Mouse (Mus musculus) midbrain, embryonic 13.5 days (tissue): ENCODE measurements around the gene Pycr2. TPM values are rescaled to one million over a fixed set of nuclear protein-coding genes. Genes with fewer than 3 reads are reported as not detected.
A peak's percentile ranks its signal among the peaks of the same experiment; 100 is the strongest.
"Not testable (repeated sequence)": the region's sequence is repeated elsewhere in the genome, so short reads cannot be mapped to it uniquely, and the experiment has no call there.

Source experiments
- ATAC-seq: fragments of 200-750 bp; cut with Nextera tagmentation; 2 replicates; pipeline ENCODE4 v1.8.0; 2017; ENCODE audit warnings: mild to moderate bottlenecking, moderate TSS enrichment, moderate library complexity
- H3K27ac ChIP-seq: fragments of 300-500 bp; sonication (generic); 2 replicates; pipeline ENCODE4 v1.5.1; 2015; ENCODE audit warnings: inconsistent platforms, mild to moderate bottlenecking, moderate library complexity
- H3K27me3 ChIP-seq: fragments of 300-500 bp; sonication (generic); 2 replicates; pipeline ENCODE4 v1.6.1; 2015; ENCODE audit warnings: mild to moderate bottlenecking, inconsistent platforms
- H3K36me3 ChIP-seq: fragments of 300-500 bp; sonication (generic); 2 replicates; pipeline ENCODE4 v1.6.1; 2015; ENCODE audit warnings: mild to moderate bottlenecking, inconsistent platforms
- H3K4me1 ChIP-seq: fragments of 300-500 bp; sonication (generic); replicated peaks from 2 replicates; pipeline ENCODE4 v1.6.1; 2015; ENCODE audit warnings: inconsistent platforms
- H3K4me2 ChIP-seq: fragments of 300-500 bp; sonication (generic); replicated peaks from 2 replicates; pipeline ENCODE4 v1.6.1; 2015; ENCODE audit warnings: moderate library complexity, mild to moderate bottlenecking, inconsistent platforms
- H3K4me3 ChIP-seq: fragments of 300-500 bp; sonication (generic); replicated peaks from 2 replicates; pipeline ENCODE4 v1.5.1; 2015; ENCODE audit warnings: mild to moderate bottlenecking, inconsistent platforms
- H3K9ac ChIP-seq: fragments of 300-500 bp; sonication (generic); replicated peaks from 2 replicates; pipeline ENCODE4 v1.6.1; 2015; ENCODE audit warnings: mild to moderate bottlenecking, inconsistent platforms
- H3K9me3 ChIP-seq: fragments of 300-500 bp; sonication (generic); 2 replicates; pipeline ENCODE4 v1.6.1; 2016; ENCODE audit warnings: mild to moderate bottlenecking, inconsistent platforms
- WGBS: fragments of 180-500 bp; shearing (Covaris S2); methylation state at CpG from one replicate; pipeline ENCODE4 v1.1.7; 2015; 5-methylcytosine and 5-hydroxymethylcytosine counted together
- polyA plus RNA-seq: library from polyadenylated mRNA; unstranded; fragments of >200 nt; fragmentation: Nextera tagmentation; extraction: Ambion mirVana; gene quantifications from 2 replicates; pipeline ENCODE4 v1.2.1, GENCODE M21; 2015

Pycr2 gene
- polyA plus RNA-seq, 1 experiment from 2014 or later = 83.1 TPM

DNA sequence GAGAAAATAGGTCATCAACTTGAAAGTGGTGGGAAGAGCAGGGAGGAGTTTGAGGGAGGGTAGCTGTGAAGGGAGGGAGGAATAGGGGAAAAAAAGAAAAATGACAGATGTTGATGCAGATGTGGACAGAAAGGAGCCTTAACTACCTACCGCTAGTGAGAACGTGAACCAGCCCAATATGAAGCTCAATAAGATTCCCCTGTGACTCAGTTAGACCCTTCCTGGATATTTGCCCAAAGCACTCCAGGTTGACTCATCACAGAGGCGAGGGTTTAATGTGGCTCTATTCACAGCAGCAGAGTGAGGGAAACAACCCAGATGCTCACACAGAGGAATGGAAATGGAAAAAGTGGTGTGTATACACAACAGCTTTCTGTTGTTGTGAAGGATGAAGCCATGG, 27.0 kb downstream of the Pycr2 start:
- H3K4me1 ChIP-seq = peaks cover 8% of the 10 kb centered on the region
- H3K27me3 ChIP-seq = peaks cover 30% of the 10 kb centered on the region
- no peaks in the 10 kb centered on the region for H3K36me3 ChIP-seq
- WGBS = 73% methylated on average over 3 of the region's 3 CpGs
- no peak overlapping the region for H3K9ac ChIP-seq
- no peak overlapping the region for H3K27ac ChIP-seq
- no peak overlapping the region for H3K4me2 ChIP-seq
- no peaks in the 10 kb centered on the region for H3K9me3 ChIP-seq
- no peak overlapping the region for H3K4me3 ChIP-seq
- no peak for ATAC-seq

DNA sequence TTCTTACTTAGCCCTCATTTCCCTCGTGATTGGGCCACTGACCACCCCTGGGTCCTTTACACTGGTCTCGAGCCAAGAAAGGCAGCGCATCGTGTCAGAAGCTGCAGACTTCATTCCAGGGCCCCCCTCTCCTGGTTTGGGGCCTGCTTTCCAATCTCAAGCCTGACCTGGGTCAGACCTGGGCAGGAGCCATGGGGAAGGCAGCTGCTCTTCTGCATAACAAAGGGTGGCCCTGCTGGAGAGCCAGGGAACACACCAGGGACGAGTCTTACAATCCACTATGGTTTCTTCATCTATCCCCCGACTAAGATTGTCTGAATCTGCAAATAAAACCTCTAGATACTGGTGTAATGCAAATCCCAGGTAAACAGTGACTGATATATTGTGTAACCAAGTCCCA, 29.6 kb downstream of the Pycr2 start:
- Histone ChIP-seq H3K4me2 (no peak overlapping the region), H3K27ac (no peak overlapping the region), H3K4me3 (no peak overlapping the region), H3K4me1 (peaks cover 13% of the 10 kb centered on the region), H3K36me3 (no peaks in the 10 kb centered on the region), H3K9ac (no peak overlapping the region), H3K27me3 (peaks cover 50% of the 10 kb centered on the region), H3K9me3 (no peaks in the 10 kb centered on the region)
- ATAC-seq = no peak
- 9% methylated on average over 6 of the region's 6 CpGs for WGBS

DNA sequence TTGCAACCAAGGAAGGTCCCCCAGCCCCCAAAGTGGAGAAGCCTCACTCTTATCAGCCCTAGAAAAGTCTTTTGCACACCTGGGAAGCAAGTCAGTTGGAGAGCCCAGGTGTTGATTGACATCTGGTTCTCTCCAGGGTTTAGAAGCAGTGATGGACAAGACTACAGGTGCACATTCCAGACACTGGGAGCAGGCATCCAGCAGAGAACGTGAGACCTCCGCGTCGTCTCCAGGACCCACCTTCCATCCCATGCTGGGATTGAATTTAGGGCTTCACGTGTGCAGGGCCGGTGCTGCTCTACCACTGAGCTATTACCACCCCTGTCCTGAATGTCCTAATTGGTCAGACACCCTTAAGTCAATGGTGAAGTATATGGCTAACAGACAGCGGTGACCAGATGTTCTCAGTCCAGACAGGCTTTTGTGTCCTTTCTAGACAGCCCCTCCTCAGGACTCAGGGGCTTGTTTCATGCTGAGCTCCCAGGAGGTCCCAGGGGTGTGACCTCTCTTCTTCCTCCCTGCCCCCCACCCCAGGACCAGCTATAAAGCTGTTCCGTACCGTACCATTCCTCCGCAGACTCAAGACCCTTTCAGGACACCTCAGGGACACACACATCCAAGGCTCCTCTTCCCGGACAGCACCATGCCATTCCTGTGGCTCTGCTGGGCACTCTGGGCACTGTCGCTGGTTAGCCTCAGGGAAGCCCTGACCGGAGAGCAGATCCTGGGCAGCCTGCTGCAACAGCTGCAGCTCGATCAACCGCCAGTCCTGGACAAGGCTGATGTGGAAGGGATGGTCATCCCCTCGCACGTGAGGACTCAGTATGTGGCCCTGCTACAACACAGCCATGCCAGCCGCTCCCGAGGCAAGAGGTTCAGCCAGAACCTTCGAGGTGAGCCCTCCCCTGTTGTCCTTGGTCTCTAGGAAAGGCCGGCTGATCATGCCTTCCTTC, 30.6 kb downstream of the Pycr2 start, which contains the start of gene Lefty1:
TSS of gene Lefty1 (plus strand) at position 556 of the 953 bp plus-strand sequence.
- H3K9ac ChIP-seq = 0 out of 2 replicates have a peak within 1 kb of the TSS, but pooled peaks have one; percentile 23
- peaks cover 51% of the 10 kb centered on the region for H3K27me3 ChIP-seq
- no peaks in the 10 kb centered on the region for H3K9me3 ChIP-seq
- H3K4me2 ChIP-seq = no peak within 1 kb of the TSS
- no peak within 1 kb of the TSS for H3K27ac ChIP-seq
- no peak for ATAC-seq
- H3K4me3 ChIP-seq = no peak within 1 kb of the TSS
- 14% methylated on average over 21 of the region's 21 CpGs for WGBS
- H3K36me3 ChIP-seq = no peaks in the 10 kb centered on the region
- H3K4me1 ChIP-seq = peaks cover 13% of the 10 kb centered on the region

DNA sequence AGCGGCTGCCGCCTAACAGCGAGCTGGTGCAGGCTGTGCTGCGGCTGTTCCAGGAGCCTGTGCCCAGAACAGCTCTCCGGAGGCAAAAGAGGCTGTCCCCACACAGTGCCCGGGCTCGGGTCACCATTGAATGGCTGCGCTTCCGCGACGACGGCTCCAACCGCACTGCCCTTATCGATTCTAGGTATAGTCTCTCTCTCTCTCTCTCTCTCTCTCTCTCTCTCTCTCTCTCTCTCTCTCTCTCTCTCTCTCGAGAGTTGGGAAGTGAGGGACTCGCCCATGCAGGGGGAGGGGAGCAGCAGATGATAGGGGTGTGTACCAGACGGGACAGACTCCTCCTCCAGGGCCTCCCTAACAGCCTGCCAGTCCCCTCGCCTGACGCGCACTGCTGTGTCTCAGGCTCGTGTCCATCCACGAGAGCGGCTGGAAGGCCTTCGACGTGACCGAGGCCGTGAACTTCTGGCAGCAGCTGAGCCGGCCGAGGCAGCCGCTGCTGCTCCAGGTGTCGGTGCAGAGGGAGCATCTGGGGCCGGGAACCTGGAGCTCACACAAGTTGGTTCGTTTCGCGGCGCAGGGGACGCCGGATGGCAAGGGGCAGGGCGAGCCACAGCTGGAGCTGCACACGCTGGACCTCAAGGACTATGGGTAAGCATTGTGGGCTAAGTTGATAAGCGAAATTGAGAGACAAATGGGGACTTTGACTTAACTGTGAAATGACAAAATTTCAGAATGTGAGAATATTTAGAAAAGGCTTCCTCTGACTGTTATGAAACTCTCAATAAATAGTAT, 32.7 kb downstream of the Pycr2 start:
- ATAC-seq = 0 out of 2 replicates have a peak, but pooled peaks have one; percentile 66
- peaks cover 17% of the 10 kb centered on the region for H3K4me1 ChIP-seq
- 2% methylated on average over 41 of the region's 41 CpGs for WGBS
- H3K4me2 ChIP-seq = peak overlapping the region; percentile 45
- H3K9ac ChIP-seq, H3K9me3 ChIP-seq, H3K36me3 ChIP-seq, H3K27ac ChIP-seq: not testable (repeated sequence)
- peak overlapping the region; percentile 22 for H3K4me3 ChIP-seq
- peaks cover 71% of the 10 kb centered on the region for H3K27me3 ChIP-seq

DNA sequence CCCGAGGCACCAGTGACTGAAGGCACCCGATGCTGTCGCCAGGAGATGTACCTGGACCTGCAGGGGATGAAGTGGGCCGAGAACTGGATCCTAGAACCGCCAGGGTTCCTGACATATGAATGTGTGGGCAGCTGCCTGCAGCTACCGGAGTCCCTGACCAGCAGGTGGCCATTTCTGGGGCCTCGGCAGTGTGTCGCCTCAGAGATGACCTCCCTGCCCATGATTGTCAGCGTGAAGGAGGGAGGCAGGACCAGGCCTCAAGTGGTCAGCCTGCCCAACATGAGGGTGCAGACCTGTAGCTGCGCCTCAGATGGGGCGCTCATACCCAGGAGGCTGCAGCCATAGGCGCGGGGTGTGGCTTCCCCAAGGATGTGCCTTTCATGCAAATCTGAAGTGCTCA, 33.5 kb downstream of the Pycr2 start:
- H3K9ac ChIP-seq, H3K27ac ChIP-seq, ATAC-seq, H3K9me3 ChIP-seq, H3K4me3 ChIP-seq, H3K4me2 ChIP-seq, H3K36me3 ChIP-seq: not testable (repeated sequence)
- Histone ChIP-seq H3K27me3 (peaks cover 79% of the 10 kb centered on the region), H3K4me1 (peaks cover 25% of the 10 kb centered on the region)
- WGBS = 22% methylated on average over 13 of the region's 13 CpGs

DNA sequence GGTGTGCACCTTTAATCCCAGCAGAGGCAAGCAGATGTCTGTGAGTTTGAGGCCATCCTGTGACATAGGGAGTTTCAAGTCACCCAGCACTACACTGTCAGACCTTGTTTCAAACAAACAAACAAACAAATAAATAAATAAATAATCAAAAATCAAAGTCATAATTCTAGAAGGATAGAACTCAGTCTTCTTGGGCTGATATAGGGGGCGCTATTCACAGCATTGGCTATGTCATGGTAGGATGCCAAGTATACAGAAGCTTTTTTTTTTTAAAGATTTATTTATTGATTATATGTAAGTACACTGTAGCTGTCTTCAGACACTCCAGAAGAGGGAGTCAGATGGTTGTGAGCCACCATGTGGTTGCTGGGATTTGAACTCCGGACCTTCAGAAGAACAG, 34.7 kb downstream of the Pycr2 start:
- H3K4me3 ChIP-seq, H3K4me2 ChIP-seq, H3K9me3 ChIP-seq, H3K36me3 ChIP-seq, H3K9ac ChIP-seq, H3K27ac ChIP-seq, ATAC-seq: not testable (repeated sequence)
- WGBS = 69% methylated on average over 2 of the region's 2 CpGs
- Histone ChIP-seq H3K4me1 (peaks cover 26% of the 10 kb centered on the region), H3K27me3 (peaks cover 84% of the 10 kb centered on the region)

DNA sequence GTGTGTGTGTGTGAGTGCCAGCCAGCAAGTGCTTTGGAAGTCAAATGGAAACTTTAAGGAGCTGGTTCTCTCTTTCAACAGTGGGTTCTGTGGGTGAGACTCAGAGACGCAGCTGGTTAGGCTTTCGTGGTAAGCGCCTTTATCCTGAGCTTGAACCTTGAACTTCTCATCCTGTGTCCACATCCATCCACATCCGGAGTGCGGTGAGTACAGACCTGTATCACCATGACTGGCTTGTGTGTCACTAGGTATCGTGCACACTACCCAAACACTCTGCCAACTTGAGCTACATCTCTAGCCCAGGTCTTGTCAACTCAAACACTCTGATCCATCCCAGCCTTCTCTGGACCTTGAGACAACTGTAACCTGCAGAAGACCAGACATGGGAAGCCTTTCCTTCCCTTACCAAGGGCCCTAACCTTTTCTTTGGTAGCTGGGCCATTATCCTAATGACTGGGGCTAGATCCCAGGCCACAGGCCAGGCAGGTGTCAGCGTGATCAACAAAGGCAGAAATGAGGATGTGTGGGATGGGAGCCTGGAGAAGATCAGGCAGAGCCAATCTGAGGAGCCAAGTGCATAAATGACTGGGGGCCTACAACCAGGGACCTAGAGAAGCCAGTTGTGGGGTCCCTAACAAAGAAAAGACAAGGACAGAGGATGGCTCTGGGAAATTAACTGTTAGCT, 36.8 kb downstream of the Pycr2 start:
- Histone ChIP-seq H3K27ac (no peak overlapping the region), H3K27me3 (peaks cover 79% of the 10 kb centered on the region), H3K36me3 (no peaks in the 10 kb centered on the region), H3K4me1 (peaks cover 30% of the 10 kb centered on the region), H3K9ac (no peak overlapping the region), H3K4me3 (no peak overlapping the region), H3K9me3 (no peaks in the 10 kb centered on the region), H3K4me2 (no peak overlapping the region)
- no peak for ATAC-seq
- 89% methylated on average over 7 of the region's 7 CpGs for WGBS

DNA sequence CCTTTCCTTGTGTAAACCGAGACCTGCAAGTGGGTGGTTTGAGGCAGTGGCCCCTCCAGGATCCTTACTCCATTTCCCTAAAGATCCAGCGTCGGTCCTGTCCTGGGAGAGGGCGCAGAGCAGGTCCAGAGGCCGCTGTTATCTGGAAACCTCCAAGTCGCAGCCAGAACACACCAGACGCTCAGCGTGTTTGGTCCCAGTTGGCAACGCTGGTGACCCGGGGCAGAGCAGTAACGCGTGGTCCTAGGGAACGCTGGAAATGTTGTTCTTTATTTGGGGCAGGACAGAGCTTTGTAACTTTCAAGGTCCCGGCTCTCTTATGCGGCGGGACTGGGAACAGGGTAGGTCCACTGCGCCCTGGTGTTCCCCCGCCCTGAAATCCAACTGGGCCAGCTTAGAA, 37.6 kb downstream of the Pycr2 start:
- ATAC-seq = no peak; the same call in 1 of the 2 replicates
- Histone ChIP-seq H3K36me3 (no peaks in the 10 kb centered on the region), H3K9me3 (no peaks in the 10 kb centered on the region), H3K4me1 (peaks cover 29% of the 10 kb centered on the region), H3K27me3 (peaks cover 73% of the 10 kb centered on the region), H3K4me2 (peak overlapping the region; percentile 96), H3K9ac (peak overlapping the region; percentile 53), H3K27ac (no peak overlapping the region), H3K4me3 (peak overlapping the region; percentile 66)
- WGBS = 4% methylated on average over 18 of the region's 18 CpGs

DNA sequence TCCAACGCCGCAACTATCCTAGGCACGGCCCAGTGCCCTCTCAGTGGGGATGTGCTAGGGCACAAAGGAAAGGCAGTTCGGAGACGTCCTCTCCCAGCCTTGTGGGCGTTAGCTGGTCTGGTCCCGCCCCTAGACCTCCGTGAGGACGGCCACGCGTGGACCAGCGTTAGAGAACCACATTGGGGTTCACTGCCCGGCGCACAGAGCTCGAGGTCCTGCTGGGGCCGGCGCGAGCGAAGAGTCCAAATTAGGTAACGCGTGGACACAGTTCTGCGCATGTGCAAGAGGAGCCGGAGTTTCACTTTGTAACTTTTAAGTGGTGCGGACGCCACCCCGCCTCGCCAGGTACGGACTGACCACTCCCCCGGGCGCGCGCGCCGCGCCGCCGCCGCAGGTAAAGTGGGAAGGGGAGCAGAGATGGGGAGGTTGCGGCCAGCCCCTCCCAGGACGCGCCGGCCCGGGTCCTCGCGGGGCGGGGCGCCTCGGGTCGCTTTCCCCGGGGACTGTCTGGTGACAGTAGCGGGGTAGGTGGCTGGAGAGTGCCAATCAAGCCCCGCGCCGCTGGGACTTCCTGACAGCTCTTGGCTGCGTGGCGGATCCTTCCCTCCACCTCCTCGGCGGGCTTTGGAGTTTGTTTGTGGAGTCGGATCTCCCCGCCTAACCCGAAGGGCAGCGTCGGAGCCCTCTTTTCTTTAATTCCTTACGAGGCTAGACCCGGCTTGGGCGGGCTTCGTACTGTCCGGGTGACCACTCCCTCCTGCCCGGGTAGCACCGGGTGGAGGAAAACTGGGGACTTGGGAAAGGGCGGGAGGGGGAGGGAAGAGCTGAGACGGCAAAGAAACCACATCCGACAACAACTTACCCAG, 38.3 kb downstream of the Pycr2 start, which contains the start of gene Tmem63a:
TSS of gene Tmem63a (plus strand) at position 179 of the 866 bp plus-strand sequence.
- Histone ChIP-seq H3K27ac (no peak within 1 kb of the TSS), H3K4me1 (peaks cover 25% of the 10 kb centered on the region), H3K9me3 (no peaks in the 10 kb centered on the region), H3K4me3 (peak within 1 kb of the TSS; percentile 66), H3K9ac (peak within 1 kb of the TSS; percentile 53), H3K27me3 (peaks cover 66% of the 10 kb centered on the region), H3K36me3 (no peaks in the 10 kb centered on the region), H3K4me2 (peak within 1 kb of the TSS; percentile 96)
- peak; percentile 41 for ATAC-seq
- WGBS = under 1% methylated on average over 73 of the region's 73 CpGs

DNA sequence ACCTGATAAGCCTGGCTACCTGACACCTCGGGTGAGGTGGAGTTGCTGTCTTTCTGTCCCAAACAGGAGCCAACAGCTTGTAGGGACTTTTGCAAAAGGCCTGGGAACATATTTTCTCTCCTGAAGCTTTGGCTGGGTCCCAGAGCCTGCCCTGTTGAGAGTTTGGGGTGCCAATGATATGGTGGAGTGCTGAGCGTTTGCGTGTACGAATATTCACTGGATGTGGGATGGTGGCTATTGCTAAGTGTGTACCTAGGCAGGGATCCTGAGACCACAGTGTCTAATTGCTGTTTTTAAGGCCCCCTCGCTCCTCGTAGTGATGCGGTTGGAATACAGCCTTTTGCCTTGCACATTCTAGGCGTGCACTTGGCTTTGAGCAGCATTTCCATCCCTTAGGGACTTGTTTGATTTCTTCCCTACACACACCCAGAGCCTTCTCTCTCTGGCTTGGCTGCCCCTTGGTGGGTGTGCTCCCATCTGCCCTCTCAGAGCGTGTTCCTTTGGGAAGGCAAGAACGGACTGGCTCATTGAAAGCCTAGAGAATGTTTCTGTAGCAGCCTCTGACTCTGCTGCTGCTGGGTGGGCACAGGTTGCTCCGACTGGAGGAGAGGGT, 39.0 kb downstream of the Pycr2 start:
- Histone ChIP-seq H3K4me3 (peak overlapping the region; percentile 66), H3K4me2 (peak overlapping the region; percentile 96), H3K36me3 (no peaks in the 10 kb centered on the region), H3K9me3 (no peaks in the 10 kb centered on the region), H3K27me3 (peaks cover 59% of the 10 kb centered on the region), H3K4me1 (peaks cover 25% of the 10 kb centered on the region), H3K27ac (no peak overlapping the region), H3K9ac (peak overlapping the region; percentile 53; the same call in 1 of the 2 replicates)
- WGBS = 50% methylated on average over 11 of the region's 11 CpGs
- no peak for ATAC-seq
